Mouse (Mus musculus) urinary bladder, postnatal 10 days (tissue): ENCODE results near the gene Bhlhe41.

ENCODE experiments used
- DNase-seq: peaks from one replicate; pipeline ENCODE4 v3.0.0; 2022; ENCODE audit warnings: low spot score

The Bhlhe41 gene

GRCm38 (mm10) chr6:145835359-145835758, 30.0 kb downstream of the Bhlhe41 start:
- DNase-seq, result no peak

- DNase-seq, result no peak
These were observed 32.4 kb downstream of the Bhlhe41 start for GRCm38 (mm10) chr6:145832927-145833326.

- DNase-seq, result no peak
These were observed 34.7 kb downstream of the Bhlhe41 start for GRCm38 (mm10) chr6:145830617-145831016.

- no peak for DNase-seq
These were observed 35.2 kb downstream of the Bhlhe41 start for GRCm38 (mm10) chr6:145830117-145830516.

GRCm38 (mm10) chr6:145829062-145829835, 36.1 kb downstream of the Bhlhe41 start:
- DNase-seq, result no peak

GRCm38 (mm10) chr6:145826305-145826704, 39.1 kb downstream of the Bhlhe41 start:
- no peak for DNase-seq

- DNase-seq, result no peak
These were observed 41.6 kb downstream of the Bhlhe41 start for GRCm38 (mm10) chr6:145823588-145824234.

GRCm38 (mm10) chr6:145823103-145823502, 42.3 kb downstream of the Bhlhe41 start:
- no peak for DNase-seq

- no peak for DNase-seq
These were observed 43.1 kb downstream of the Bhlhe41 start for GRCm38 (mm10) chr6:145822218-145822617.

GRCm38 (mm10) chr6:145819151-145819550, 46.2 kb downstream of the Bhlhe41 start:
- DNase-seq, result no peak

- no peak for DNase-seq
These were observed 50.2 kb downstream of the Bhlhe41 start for GRCm38 (mm10) chr6:145815200-145815599.

GRCm38 (mm10) chr6:145811174-145811573, 54.2 kb downstream of the Bhlhe41 start:
- no peak for DNase-seq

GRCm38 (mm10) chr6:145810015-145810414, 55.3 kb downstream of the Bhlhe41 start:
- no peak for DNase-seq

- no peak for DNase-seq
These were observed 55.8 kb downstream of the Bhlhe41 start for GRCm38 (mm10) chr6:145809566-145809965.
